Mouse (Mus musculus) erythroid progenitor cell, adult 5-6 weeks (primary cell): ENCODE data around the gene Anks1b. TPM values are rescaled to one million over a fixed set of nuclear protein-coding genes. Genes with fewer than 3 reads are reported as not detected.

ENCODE experiments used
- ATAC-seq: replicated peaks from 2 replicates; pipeline ENCODE4 v1.8.0; 2016; ENCODE audit warnings: moderate number of reproducible peaks, mild to moderate bottlenecking, moderate TSS enrichment, inconsistent platforms; ENCODE audit not compliant: poor library complexity, low FRiP score, severe bottlenecking
- total RNA-seq, 2 experiments: library from RNA; stranded (forward) in 1 of 2; stranded (reverse) in 1 of 2; fragments of 150-400 nt in 1 of 2; fragments of 186-747, 209-891 nt in 1 of 2; gene quantifications; 2 replicates each; pipeline versions ENCODE4 v1.2.3 to v1.2.4; 2015 to 2017; ENCODE audit warnings: low replicate concordance in 2 of 2

Anks1b gene
- total RNA-seq, 2 experiments from 2014 or later = not detected

DNA sequence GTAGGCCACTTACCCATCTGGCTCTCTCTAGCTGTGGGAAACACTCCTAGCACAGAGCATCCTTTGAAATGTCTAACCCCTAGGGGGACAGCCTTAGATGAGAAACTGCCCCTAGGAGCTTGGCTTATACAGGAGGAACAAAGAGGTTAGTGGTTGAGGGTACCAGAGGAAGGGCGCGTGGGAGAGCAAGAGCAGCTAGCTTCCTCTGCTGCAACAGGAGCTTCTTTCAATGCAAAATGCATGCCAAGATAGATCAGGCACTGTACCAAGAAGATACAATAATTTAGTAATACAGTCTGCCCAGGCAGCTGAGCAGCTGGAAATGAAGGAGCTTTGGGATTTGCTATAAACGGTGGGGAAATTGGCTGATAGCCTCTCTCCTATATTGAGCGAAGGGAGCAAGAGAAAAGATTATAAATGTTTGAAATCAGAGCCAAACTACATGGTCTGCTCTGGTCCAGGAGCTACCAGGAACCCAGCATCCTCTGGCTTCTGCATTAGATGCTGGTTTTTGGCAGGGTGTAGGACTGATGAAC lies 621.7 kb downstream of the Anks1b start:
- no peak for ATAC-seq

DNA sequence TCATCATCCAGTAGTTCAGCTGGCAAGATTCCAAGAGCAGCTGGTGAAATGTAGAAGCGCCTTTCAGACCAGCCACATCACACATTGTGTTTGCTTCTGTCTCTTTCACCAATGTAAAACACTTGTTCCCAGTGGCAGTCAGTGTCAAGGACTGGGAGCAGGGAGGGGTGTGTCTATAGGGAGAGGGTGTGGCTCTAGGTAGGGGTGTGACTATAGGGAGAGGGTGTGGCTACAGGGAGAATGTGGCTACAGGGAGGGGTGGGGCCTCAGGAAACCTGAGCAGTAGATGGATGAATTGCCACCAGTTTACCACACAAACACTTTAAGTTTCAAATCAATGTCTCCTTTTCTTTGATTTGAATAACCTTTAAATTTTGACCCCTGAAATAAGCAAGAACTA lies 634.3 kb downstream of the Anks1b start:
- no peak for ATAC-seq

DNA sequence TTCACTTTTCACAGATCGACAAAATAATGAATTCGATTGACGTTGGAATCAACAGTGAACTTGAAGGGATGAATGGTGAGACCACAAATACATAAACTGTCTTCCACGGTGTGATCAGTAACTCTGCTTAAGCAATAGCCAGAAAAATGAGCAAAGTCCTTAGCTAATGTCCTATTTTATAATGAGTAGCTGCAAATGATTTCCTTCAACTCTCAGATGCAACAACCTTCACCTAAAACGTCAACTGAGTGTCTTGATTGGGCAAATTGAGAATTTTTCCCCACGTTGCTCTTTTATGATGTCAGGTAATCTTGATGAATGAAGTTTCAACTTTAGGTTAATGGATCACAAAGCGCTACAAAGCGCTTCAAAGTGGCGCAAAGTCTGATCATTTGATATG lies 639.5 kb downstream of the Anks1b start:
- ATAC-seq = no peak

DNA sequence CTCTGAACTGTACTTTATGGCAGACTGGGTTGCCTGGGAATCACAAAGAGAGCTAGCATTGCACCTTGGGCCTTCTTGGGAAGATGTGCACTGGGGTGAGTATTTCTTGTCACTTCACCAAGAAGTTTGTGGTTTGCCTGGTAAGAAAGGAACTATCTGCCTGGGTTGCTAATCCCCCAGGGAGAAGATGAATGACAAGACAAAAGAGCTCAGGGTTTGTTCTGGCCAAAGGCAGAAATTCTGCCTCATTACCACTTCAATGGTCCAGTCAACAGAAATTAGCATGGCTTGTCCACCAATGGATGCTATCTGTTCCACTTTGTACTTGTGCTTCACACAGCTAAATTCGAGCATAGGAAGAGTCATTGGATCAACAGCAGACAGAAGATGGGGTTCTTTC lies 658.5 kb downstream of the Anks1b start:
- no peak for ATAC-seq

DNA sequence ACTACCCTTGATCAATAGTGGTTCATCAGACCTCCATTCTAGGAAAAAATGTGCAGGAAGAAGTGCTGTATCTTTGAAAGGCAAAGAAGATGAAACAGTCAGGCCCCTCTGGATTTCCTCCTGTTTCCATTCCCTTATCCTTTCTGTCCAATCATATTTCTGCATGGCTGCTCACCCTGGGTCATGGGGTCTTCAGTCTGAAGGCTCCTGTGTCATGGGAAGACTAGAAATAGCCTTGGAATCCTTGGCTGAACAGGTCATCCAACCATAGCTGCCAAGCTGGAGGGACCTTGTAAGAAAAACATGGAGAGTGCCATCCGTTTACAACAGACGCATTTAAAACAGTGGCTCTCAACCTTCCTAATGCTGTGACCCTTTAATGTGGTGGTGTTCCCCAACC lies 662.1 kb downstream of the Anks1b start:
- ATAC-seq = no peak

DNA sequence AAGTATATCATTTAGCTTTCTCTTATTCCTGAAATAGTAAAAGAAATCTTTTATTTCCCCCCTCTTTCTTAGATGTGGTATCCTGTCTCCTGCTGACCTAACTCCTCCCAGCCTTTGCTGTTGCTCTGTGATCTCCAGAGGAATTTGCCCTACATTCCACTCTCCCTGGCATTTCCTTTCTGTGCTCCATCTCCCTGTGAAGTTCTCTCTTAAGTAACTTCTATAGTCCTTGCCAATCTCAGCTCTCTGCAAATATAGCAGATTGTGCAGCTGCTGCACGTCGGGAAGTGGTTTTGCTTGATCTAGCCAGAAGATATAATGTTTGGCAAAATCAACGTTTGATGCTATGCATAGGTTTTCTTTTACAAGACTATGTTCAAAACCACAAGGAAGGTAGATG lies 673.3 kb downstream of the Anks1b start:
- no peak for ATAC-seq

DNA sequence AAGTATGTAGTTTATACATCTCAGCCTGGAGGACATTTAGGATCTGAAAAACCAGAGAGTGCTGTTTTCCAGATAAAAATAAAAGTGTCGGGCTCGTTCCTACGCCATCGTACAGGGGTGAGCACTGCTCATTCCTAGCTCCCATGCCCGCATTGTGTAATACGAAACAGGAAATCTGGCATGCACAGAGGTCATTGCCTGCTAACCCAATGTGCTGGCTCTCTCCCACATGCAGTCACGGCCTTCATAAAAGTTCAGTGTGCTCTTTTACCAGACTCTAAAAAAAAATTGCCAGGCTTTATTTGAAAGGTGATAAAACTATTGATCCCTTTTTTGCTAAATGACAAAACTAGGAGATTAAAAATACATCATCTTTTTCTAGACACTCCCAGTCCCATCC lies 689.6 kb downstream of the Anks1b start:
- no peak for ATAC-seq

DNA sequence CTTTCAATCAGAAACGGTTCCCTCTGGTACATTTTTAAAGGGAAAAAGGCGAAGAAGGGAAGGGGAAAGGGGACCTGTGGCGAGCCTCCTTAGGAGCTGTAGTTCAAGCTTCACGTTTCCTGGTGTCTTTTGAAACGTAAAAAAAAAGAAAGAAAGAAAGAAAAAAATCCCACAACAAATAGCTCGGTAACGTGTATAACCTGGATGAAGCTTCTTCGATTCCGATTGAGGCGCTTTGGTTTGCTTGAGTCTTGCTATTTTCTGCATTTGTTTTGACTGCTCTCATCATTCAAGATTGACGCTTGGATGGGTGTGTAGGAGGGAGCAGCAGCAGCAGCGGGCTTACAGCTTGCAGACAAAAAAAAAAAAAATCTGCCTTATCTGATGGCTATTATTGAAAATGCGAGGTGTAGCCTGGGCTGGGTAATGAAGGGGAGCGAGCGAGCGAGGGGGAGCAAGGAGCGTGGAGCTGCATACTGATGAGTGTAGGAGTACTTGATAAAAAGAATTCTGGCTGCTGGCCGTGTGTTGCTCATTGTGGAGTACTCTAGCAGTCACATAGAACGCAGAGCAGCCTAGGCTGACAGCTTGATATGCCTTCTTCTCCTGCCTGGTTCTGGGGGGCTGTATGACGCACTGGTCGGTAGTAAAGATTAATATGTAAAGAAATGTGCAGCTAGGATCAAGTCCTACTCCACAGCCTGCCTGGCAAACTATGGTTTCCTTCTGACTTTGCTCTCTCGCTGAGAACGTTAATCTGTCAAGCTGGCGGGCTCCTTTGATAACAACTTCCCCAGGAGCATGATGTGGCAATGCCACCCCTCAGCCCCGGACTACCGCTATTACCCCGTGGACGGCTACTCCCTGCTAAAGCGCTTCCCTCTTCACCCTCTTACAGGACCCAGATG lies 703.1 kb downstream of the Anks1b start:
- ATAC-seq = no peak

DNA sequence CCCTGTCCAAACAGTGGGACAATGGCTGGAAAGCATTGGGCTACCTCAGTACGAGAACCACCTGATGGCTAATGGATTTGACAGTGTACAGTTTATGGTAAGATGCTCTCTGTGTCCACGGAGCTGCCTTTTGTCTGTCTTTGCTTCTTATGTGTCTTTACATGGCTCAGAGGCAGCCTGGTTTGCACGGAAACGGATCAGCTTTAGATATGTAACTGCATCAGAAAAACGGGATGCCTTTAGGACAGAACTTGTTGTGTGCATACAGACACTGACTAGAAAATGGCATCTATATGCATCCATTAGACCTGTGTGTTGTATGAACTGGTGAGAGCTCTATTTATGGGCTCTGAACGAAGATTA lies 703.8 kb downstream of the Anks1b start:
- no peak for ATAC-seq

DNA sequence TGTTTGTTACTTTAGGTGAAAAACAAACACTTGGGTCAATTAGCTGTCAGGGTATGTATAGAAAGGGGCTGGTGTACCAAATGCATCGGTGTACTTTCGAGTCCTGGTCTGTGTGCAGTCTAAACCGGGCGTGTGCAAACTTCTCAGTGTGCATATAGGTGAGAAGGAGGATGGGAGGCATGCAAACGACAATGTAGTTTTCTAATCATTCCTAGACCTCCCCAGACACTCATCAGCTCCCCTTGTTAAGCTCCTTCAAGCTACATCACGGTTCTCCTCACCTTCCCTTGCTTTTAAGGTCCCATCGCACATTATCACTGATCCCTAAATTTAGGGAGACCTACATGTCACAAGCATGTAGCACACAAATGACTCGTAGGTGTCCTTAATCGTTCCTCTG lies 704.5 kb downstream of the Anks1b start:
- no peak for ATAC-seq

DNA sequence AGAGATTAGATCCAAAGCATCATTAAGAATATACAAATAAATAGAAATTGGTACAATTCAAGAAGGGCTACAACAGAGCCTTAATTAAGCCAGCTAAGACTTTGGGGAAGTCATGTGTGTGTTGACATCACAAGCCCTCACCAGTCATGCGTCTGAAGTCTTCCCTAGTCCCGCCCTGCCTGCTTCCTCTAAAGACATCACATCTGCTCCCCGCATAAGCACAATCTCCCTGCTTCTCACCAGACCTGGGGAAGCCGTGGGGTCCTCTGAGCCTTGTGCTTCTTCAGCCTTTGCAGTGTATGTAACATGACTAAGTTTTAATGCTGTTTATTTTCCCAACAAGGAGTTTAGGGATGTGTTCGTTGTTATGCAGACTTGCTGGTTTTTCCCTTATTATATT lies 706.7 kb downstream of the Anks1b start:
- no peak for ATAC-seq

DNA sequence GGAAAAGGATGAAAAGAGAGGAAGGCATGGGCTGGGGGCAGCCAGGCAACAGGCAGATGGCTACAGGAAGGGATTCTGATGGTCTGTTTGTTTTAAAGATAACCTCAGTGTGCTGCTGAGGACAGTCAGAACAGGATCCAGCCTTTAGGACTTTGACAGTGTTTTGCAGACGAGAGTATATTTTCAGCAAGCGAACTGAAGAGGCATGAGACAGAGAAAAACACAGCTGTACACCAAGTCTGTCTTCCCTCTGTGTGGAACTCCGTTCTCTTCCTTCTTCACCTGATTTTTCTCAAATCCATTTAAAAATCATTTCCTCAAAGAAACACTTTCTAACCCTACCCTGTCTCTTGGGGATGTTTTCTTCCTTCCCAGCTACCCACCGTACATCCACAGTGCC lies 710.7 kb downstream of the Anks1b start:
- ATAC-seq = no peak

DNA sequence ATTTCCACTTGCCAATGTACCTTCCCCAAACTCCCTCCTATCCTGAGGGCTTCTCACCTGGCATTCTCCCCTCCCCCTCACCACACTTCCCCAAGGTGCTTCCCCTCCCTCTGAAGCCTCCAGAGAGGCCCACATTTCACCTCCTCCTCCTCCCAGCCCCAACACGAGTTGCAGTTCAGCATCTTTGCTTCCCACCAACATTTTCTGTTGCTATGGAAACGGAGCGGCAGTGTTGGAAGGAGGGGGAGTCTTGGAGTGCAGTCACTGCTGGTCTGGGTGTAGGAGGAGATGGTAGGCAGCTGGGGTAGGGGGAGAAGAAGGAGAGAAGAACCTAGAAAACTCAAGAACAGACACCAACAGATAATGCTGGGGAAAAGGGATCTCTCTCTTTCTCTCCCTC lies 722.8 kb downstream of the Anks1b start:
- ATAC-seq = no peak

DNA sequence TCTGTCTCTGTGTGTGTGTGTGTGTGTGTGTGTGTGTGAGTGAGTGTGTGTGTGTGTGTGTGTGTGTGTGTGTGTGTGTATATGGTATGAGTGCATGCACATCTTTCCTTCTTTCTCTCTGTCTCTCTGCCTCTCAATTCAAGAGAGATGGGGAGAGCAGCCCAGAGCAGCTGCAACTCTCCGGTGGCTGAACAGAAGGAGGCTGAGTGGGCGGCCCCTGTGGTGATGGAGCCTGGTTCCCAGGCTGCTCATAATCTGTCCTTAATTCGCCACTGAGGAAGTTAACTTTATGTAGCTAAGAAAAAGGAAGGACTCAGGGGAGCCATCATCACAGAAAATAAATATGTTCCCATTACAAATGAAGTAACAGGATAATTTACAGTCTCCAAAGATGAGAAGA lies 723.3 kb downstream of the Anks1b start:
- no peak for ATAC-seq

DNA sequence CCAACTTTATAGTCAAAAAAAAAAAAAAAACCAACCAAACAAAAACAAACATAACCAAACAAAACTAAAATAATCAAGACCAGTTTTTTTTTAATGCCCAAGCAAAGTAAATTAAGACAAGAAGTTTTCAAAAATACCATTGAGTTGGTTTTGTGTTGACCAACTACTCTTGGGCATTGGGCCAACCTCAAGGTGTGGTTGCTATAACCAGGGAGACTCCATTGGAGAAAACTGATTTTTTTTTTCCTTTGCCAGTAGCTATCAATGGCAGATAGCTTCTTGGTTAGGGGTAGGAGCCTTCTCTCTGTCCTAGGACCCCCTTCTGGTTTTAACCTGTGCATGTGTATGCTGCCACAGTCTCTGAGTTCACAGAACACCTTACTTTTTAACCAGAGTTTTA lies 725.8 kb downstream of the Anks1b start:
- ATAC-seq = no peak

DNA sequence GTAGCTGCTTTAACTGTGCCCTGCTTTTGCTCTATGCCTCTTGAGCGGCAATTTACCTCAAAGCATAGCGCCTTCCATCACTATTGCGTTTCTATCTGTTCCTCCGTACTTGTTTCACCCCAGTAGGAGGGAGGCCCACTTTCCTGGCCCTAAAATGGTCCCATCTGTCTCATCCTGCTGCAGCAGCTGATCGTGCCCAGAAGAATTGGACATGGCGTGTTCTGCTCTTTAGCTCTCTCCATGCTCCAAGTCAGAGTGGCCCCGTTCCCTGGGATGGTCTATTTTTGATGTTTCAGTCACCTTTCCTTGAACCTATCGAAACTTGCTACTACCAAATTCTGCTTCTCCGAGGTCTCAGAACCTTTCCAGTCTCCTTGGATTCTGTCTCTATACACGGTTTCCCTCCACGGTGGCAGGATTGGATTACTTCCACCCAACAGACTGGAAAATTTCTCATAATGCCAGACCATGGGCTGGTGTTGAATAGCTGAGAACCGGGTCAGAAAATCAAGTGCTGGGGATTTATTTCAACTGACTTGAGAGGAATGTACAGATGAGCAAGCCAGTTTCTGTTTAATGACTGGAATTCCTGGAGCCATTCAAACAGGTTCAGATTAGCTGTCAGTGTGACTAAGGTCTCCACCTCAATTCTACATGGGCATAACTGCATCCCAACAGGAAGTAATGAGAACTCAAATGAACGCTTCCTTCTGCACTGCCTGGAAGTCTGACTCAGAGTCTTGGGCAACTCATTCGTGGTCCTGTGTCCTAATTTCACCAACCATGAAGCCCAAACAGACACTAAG lies 726.6 kb downstream of the Anks1b start:
- ATAC-seq = no peak

DNA sequence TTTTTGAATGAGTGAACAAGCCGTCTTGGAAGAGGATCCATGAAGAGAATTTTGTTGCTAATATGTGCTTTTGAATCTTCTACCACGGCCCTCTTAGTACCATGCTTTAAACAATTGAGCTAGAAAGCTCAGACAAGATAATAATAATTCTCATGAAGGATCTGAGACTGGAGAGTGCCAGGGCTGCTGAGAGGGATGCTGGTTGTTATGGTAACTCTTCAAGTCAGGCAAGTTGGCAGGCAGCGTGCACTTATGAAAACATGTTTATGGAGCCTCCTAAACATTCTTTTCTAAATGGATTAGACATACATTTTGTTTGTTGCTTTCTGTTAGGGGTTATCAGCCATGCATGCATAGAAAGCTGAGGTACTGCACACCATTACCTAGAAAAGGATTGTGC lies 734.3 kb downstream of the Anks1b start:
- no peak for ATAC-seq

DNA sequence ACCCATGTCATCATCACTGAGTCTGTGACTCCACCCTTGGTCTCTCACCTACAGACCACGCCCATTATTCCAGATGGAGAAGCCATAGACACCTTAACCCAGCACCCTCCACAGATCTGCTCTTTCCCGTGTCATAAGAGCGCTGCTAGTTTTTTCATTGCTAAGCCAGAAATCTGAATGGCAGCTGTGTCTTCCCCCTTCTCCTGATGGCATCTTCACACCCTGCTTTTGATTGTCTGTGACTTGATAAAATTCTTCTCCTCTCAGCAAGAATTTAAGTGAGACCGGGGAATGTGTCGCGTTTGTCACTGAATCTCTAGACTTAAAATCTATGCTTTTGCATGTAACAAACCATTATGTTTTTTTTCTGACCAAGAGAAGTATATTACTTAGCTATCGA lies 736.1 kb downstream of the Anks1b start:
- ATAC-seq = no peak

DNA sequence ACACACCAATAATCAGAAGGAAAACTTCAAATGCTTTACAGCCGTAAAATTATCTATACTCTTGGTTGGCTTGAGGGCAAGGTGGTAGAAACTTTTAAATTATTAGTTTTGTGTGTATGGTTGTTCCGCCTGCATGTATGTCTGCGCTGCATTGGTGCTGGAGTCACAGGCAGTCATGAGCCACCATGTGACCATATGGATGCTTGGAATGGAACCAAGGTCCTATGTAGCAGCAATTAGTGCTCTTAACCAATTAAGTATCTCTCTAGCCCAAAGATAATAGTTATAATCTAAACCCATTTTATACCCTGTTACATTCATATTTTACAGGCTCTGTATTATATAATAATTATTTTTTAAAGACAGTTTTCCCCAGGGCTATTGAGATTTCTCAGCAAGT lies 739.7 kb downstream of the Anks1b start:
- no peak for ATAC-seq

DNA sequence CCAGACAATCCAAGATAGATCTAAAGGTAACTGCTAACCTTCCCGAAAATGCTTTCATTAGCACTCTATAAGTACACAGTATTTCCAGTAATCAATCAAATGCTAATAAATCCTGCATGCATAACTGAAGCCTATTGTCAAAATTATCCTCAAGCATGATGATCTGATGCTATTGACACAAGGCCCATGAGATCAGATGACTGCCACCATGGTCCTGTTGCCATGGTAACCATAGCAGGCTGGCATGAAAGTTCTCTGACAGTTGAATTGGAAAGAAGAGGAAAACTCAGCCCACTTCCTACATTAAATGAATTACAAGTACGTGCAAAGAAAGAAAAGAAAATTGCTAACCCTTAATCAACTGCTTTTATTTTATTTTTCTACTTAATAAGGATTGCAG lies 741.9 kb downstream of the Anks1b start:
- ATAC-seq = no peak

DNA sequence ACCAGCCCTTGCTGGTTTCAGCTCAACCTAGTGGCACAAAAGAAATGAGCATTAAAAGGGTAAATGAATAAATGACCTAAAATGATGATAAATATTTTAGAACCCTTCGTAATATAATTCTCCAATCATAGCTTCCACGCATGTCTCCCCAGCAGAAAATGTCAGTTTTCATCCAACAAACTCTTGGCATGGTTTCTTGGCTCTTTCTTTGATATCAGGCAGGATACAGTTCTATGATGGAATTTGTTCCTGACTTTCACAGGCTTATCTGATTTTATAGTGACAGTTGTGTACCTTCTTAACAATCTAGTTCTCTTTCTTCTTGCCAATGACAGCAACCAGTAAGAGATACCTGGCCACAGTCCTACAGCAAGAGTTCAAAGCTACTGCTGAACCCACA lies 743.3 kb downstream of the Anks1b start:
- ATAC-seq = no peak
